Mouse (Mus musculus) neural tube, embryonic 10.5 days (tissue): ENCODE results near the gene Ptprt.
A peak's percentile ranks its signal among the peaks of the same experiment; 100 is the strongest.

Experiments used
- DNase-seq: peaks from one replicate; pipeline ENCODE4 v3.0.0-alpha.2; 2017; ENCODE audit warnings: low spot score; ENCODE audit errors: extremely low spot score

Gene Ptprt

DNA sequence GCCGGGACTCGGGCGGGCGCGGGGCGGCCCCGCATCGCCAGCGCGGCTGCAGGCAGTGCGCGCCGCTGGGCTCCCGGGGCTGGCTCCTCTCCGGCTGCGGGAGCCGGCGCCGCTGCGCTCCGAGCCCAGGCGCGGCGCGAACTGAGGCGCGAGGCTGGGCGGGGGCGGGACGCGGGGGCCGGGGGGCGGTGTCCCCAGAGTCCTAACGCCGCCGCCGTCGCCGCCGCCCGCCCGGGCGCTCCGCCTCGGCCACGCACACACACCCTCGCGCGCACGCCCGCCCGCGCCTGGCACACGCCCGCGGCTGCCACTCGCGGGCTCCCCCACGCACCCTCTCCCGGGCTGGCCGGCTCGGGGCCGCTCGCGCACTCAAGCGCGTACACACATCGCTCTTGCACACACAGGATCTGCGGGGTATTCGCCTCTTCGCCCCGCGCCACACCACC lies at the start of gene Ptprt:
TSS of gene Ptprt (minus strand) at position 207 of the 446 bp plus-strand sequence.
- DNase-seq: peak; percentile 37

DNA sequence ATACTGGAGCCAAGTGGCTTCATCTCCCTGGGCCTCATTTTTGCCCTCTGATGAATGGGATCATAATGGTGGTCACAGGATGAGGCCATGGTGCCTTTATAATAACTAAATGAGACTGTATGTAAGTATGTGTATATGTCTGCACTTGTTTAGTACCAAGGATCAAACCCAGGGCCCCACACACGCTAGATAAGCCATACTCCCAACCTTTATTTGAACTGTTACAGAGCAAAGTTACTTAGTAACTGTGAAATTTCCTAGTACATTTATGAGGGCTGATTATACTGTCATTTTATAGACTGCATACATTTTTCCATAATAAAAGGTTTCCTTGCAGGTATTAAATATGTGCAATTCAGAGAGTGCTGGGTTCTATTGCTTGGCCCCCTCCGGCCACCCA lies 49.5 kb upstream of the Ptprt start:
- no peak for DNase-seq

DNA sequence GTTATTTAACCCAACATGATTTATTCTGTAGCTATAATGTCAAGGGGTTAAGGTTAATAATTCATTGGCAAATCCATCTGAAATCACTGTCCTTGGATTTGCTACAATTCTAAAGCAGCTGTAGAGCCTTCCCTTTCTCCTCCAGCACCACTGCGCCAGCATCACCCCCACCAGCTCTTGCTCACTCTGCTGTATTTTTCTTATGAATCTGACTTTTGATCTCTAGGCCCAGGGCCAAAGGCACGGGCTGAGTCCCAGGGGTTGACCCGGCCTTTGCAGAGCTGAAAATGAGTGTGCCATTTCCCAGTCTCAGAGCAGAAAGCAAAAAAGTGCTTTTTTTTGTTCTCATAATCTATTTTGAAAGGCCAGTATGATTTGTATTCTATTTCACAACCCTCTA lies 38.7 kb upstream of the Ptprt start:
- no peak for DNase-seq

DNA sequence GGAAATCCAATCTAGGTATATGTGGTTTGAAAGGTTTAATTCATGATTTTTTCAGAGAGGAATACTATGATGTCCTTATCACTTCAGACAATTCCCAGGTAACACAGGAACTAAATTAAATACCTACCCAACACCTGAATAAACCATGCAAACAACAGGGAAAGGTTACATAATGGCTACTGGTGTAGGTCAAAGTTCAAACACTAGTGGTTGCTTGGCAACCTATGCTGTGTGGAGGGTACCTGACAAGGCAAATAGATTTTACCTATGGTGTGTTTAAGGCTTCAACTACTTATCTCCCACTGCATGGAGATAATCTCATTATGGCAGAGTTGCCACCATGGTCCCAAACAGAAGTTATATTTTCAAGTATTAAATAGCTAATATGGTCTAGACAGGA lies 38.1 kb upstream of the Ptprt start:
- DNase-seq: no peak

DNA sequence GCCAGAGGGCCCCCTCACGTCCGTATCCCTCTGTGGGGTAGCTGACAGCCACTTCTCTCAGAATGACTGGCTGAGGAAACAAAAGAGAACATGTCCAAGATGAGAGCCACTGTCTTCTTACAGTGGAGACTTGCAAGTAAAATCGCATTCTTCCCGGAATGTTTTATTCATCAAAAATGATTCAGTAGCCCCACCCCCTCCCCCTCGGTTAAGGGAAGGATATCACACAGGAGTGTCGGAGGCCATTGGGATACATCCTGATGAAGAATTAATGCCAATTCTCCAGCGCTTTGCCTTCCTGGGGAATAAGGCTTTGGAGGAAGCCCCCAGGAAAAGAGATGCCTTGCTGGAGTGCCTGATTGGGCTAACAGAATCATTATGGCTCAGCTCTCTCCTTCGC lies 37.1 kb upstream of the Ptprt start:
- no peak for DNase-seq

DNA sequence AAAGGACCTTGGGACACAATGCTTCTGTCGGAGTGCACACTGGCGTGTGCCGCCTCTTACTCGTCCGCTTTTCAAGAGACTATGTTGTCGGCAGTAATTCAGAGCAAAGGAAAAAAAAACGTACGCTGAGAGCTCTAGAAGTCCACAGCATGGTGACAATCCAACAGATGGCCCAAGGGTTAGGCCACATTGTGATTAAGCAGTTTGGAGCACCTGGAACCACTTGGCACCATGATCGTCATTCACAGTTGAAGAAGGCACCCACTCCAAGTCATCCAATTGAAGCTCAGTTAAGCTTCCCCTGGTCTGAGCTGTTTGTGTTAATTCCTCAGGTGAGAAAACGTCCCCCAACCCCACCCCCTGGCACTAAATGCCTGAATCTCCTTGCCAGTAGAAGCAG lies 36.2 kb upstream of the Ptprt start:
- no peak for DNase-seq

DNA sequence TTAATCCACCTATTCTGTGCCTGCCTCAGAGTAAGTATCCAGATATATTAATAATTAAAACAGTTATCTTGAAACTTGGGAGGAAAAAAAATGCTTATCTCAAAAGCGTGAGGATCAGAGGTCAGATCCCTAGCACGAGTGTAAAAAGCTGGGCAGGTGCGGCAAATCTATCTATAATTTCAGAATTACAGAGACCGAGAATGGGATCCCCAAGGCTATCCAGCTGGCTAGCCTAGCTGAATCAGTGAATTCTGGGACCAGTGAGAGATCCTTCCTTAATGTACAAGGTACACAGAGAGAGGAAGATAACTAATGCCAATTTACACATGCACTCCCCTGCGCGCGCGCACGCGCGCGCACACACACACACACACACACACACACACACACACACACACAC lies 31.2 kb upstream of the Ptprt start:
- DNase-seq: no peak

DNA sequence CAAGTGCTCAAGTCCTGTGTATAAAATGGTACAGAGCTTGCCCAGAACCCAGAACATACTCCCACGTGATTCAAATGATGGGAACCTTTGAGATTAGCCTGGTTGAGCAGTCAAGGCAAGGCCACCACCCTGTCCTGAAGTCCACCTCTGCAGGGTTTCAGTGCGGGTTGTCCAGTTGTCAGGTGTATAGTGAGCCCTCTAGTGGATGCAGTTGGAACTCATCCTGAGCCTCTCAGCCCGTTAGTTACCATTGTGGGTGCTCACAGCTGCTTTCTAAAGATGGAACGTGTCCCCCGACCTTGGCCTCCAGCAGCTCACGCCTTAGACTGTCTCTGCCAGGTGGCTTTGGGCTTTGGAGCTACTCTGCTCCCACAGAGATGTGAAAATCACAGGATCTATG lies 21.7 kb upstream of the Ptprt start:
- peak; percentile 50 for DNase-seq

DNA sequence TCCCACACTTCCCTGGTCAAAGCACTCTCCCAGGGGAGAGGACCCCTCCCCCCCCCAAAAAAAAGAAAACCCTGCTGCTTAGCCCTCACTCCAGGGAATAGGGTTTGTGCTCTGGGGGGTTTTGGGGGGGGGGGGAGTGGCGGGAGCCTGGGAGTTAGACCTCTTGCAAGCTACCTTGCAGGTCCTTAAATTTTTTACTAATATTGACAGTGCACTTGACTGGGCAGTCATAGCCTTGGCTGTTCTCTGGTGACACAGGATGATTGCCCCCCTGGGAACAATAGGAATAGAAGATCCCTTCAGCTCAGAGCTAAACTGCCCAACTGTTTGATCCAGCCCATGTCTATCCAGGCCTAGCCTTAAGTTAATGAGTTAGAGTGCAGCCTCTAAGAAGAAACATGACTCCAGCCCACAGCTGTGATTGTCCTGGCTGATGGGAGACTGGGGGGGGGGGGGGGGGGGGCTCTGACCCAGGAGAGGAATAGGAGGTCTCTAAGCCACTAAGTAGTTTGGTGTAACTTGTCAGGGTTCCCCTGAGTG lies 1.6 kb upstream of the Ptprt start:
- DNase-seq: no peak

DNA sequence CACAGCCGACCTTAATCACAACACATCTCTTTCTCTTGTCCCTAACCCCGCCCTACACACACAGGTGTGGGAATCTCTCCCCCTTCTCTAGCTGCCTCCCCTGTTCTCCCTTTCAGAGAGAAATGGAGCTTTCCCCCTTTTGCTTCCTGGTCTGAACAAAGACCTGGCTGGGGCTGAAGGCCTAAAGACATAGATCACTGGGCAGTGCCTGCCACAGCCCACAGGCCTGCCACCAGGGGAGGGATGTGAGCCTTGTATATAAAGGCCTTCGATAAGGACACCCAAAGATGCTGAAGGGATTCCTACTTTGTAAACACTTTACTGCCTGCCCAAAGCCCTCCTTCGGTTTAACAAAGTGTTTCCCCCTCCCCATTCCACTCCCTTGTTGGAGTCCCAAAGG lies 786 bp upstream of the Ptprt start:
- peak; percentile 31 for DNase-seq

DNA sequence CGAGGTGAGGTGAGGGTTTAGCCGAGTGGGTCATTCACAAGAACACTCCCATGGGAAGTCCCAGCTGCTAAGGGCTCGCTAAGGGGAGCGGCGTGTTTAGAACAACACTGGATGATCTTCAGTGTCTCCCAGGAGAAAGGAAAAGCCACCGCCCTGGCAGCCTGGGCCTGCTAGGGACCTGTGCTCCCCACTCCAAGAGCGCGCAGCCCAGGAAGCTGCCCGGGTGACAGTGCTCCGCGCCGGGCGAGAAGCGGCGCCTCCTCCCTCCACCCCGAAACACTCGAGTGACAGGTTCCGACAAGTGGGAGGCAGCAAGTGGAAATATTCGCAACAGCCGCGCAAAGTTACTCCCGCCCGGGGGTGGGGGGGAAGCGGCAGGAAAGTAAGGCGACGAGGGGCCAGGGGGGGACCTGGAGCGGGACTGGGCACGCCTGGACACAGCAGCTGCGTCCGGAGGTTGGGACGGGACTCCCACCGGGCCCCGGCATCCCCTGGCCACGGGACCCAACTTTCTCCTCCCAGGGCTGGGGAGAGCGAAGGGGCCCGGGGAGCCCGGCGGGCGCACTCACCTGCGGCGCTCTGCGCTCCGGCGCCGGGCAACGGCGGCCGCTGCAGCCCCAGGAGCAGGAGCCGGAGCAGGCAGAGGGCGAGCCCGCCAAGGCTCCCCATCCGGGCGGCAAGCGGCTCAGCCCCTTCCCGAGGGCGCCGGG lies 561 bp downstream of the Ptprt start:
- peak; percentile 57 for DNase-seq

DNA sequence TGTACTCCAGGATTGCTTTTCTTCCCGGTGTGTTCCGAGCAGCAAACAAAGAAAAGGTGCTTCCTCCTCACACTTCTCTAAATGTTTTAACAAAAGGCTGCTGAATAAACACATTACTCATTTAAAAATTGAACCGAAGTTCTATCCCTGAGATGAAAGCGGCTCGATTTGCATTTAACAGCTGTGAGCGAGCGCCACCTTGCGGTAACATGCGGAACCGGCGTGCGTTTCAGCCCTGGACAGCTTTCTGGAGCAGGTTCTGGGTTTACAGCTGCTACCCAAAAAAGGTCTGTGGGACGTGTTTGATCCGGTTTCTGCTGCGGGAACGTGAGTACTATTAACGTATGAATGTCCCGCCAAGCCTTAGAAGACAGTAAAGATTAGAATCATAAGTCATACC lies 1.9 kb downstream of the Ptprt start:
- DNase-seq: peak; percentile 92

DNA sequence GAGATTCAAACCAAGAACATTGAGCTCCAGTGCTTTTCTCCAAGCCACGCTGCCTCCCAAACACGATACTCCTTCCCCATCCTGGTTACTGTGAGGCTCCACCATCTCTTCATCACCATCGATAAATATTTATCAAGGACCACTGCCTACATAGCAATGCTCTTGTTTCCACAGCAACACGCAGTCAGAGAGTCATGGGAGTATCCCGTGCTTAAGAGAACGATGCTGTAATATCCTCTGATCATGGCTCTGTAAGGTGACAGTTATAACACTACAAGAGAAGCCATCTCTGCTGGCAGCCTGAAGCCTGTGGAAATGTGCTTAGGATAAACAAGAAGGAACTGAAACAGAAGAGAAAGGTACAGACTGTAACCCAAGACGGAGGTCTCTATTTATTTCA lies 3.4 kb downstream of the Ptprt start:
- DNase-seq: no peak

DNA sequence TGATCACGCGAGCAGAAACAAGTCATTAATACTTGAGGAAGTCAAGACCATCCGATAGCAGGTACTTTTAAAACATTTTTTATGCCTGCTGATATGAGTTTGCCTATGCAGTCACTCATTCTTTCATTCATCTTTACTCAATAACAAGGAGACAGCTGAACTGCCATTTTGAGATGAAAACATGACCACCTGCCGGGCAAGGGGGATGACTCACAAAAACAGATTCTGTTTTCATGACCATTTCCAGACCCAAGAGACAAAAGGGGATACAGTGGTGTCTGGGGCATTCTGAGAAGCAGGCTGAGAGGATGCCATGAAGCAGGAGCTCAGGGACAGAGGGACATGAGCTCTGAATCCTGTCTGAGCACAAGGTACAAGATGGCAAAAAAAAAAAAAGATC lies 6.5 kb downstream of the Ptprt start:
- no peak for DNase-seq

DNA sequence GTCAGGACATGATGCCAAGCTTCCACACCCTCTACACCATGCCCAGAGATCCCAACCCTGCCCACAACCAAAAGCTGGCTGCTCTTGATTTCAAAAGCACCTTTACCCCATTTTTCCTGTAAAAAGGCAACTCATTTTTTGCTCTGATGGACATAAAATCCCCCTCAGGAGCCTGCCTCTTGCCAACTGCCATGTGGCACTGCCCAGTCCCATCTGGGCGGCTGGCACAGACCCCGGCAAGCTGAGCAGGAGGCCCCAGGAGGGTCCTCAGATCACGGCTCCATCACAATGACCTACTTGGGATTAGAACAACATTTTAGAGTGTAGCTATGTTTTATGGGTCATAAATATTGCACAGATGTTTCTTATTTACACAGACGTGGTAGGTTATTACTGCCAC lies 22.3 kb downstream of the Ptprt start:
- DNase-seq: no peak

DNA sequence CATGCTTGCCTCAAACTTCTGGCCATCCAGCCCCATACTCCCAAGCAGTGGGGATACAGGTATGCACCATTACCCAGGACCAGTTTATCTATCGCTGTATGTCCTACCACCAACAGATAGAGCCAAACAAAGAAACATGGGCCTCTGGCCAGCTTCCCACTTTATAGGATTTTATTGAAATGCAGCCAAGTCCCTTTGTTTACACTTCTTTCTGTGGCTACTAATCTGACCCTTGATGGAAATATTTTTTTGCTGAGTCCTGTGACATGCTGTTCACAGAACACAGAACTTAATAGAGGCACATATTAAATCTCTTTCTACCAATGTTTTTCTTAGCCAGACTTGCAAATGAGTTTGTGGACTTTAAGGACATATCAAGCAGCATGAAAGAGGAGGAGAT lies 23.4 kb downstream of the Ptprt start:
- DNase-seq: no peak

DNA sequence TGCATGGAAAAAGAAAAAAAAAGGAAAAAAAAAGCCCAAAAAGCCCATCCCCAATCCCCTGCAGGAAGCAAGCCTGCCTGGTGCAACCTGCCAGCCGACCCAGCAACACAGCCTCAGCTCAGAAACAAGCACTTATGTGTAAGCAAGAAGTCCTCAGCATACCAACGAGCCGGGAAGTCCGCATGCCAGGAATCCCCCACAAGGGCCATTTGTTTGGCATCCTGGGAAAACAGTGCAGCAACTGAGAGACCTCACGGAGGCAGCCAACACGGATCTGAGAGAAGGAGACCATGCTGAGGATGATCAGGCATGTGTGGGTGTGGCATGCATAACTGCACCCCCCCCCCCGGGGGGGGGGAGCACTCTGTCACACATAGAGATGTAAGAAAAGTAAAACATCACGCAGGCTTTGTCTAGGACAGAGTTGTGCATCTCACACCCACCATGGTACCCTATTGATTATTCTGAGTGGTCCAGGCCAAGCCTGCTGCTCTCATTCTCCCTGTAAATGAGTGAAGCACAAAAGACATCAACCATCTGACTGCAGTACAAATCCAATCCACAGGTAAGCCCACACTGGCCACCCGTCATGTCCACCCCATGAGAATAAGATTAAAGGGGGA lies 24.4 kb downstream of the Ptprt start:
- no peak for DNase-seq

DNA sequence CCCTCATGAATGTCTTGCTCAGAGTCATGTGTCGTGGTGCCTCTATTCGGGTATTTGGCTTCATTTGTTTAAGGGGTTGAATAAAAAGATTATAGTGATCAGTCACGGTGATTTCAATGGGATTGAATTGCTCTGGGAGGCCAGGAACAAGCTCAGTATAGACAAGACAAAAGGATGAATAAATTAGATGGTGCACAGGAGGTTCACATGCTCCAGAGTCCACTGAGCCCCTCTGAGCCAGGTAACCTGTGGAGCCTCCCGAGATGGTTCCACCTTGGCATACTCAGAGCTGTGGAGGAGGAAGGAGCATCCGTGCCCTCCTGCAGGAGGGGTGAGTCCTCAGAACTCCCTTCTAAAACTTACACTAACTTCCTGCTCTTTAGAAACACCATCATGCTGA lies 26.0 kb downstream of the Ptprt start:
- no peak for DNase-seq

DNA sequence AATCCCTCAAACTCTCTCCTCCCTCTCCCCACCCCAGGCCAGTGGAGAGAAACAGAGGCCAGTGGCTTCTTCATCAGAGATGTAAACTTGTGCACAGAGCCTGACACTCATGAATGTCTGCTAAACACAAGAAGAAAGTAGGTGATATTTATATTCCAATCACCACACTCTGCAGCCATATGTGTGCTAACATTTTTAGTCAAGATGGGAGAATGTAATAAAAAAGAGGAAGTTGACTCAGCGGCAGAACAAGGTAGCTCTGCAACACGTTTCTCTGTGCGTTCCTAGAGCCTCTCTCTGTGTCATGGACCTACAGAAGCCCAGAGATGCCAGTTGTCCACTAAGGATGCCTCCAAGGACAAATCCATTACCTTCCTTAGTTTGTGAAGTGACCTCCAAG lies 34.9 kb downstream of the Ptprt start:
- no peak for DNase-seq

DNA sequence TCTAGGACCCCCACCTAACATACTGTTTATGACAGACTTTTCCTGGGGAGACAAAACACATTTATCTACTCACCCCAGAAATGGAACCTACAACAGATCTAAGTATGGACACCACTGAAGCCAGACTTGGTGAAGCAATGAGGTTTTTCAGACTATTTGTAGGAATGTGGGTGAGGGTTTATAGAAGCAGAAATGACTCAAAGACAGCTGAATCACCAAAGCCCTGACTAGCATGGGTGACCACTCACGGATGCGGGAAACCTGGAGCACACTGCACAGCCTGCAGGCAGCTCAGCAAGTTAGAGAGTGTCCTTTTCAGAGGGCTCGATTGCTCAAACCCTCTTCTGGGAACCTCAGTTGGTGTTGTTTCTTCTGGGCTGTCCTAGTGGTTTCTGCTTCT lies 36.2 kb downstream of the Ptprt start:
- no peak for DNase-seq

DNA sequence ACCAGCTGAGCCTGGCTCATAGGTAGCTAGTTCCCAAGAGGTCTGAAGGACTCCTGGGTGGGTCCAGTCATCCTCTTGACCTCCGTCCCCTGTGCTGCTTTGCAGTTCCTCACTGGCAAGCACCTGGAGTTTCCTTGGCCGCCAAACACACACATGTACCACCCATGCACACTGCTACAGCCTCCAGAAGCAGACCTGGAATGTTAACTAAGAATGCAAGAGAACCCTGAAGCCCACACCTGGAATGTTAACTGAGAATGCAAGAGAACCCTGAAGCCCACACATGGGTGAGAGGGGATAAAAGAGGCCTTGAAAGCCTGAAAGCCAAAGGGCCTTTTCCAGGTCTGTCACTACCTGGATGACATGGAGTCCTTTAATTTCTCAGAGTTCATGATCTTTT lies 46.7 kb downstream of the Ptprt start:
- no peak for DNase-seq

DNA sequence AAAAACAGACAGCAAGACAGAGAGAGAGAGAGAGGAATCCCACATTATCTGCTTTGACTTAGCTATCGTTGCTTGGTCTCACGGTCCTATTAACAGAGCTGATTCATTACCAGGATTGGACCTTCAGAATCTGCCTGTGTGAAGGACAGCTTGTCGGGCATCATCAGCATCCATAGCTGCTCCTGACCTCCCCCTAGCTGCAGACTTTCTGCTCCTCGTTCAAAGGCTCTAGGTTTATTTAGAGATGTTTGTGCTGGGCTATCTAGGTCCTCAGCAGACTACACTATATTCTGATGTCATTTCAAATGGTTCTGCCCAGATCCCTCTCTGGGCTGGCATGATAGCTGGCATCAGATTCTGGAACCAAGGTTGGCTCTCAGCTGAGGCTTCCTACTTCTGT lies 47.5 kb downstream of the Ptprt start:
- no peak for DNase-seq

DNA sequence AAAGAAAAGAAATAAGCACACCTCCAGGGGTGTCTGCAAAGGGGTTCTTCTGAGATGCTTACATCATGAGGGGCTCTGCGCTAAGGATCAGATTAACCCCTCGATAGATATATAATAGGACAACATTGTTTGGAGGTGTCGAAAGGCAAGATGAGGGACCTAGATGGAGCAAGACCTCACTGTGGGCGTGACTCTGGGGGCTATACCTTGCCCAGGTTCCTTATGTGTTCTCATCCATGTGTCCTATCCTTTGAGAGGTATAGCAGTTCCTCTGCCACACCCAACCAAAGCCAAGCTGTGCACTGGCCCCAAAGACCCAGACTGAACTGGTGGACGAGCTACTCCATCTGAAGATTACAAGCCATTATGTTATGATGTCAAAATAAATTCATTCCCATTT lies 58.2 kb downstream of the Ptprt start:
- DNase-seq: no peak
